Mouse (Mus musculus): ENCODE data around the gene Rps12-ps3. TPM values are rescaled to one million over a fixed set of nuclear protein-coding genes. Genes with fewer than 3 reads are reported as not detected.

Rps12-ps3 gene
- total and polyA plus RNA-seq, 3 experiments: 662 to 4,283 TPM; not detected in 1

DNA sequence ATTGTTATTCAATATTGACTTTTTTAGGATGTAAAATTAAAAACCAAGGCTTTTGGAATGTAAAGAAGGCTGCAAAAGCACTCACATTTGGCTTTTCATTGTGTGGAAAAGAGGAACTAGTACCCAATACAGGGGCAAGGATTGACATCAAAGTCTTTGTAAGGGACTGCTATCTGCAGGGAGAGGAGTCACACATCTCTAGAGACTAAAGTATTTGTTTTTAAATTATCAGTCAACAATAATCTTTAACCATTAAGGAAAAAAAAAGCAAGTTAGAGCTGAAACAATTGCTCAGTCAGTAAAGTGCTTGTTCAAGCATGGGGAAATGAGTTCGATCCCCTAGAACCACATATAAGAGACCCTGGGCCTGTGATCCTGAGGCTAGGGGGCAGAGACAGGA lies 14.6 kb downstream of the Rps12-ps3 start (continued):
- TF ChIP-seq HCFC1 (IDR thresholded peaks at IDR 0.05; ENCODE audit: low read depth, low read length) (0 out of 2 replicates have a peak, but pooled peaks have one; percentile 10), E2F4 (IDR thresholded peaks at IDR 0.05; ENCODE audit: borderline replicate concordance, low read depth, low read length) (no peak), RCOR1 (IDR thresholded peaks at IDR 0.05; ENCODE audit: low read depth, low read length) (peak; percentile 63), TBP (IDR thresholded peaks at IDR 0.05; ENCODE audit: low read depth, low read length) (no peak), MEF2A (IDR thresholded peaks at IDR 0.05; ENCODE audit: extremely low read depth, insufficient replicate concordance, low read depth, low read length, poor library complexity, severe bottlenecking) (no peak), ZNF384 (IDR thresholded peaks at IDR 0.05; ENCODE audit: low read depth, low read length) (peak; percentile 74), ZC3H11A (IDR thresholded peaks at IDR 0.05; ENCODE audit: low read depth, low read length) (no peak), POLR2AphosphoS2 (IDR thresholded peaks at IDR 0.05; ENCODE audit: low read length) (no peak), CHD2 (IDR thresholded peaks at IDR 0.05; ENCODE audit: low read length) (no peak)

DNA sequence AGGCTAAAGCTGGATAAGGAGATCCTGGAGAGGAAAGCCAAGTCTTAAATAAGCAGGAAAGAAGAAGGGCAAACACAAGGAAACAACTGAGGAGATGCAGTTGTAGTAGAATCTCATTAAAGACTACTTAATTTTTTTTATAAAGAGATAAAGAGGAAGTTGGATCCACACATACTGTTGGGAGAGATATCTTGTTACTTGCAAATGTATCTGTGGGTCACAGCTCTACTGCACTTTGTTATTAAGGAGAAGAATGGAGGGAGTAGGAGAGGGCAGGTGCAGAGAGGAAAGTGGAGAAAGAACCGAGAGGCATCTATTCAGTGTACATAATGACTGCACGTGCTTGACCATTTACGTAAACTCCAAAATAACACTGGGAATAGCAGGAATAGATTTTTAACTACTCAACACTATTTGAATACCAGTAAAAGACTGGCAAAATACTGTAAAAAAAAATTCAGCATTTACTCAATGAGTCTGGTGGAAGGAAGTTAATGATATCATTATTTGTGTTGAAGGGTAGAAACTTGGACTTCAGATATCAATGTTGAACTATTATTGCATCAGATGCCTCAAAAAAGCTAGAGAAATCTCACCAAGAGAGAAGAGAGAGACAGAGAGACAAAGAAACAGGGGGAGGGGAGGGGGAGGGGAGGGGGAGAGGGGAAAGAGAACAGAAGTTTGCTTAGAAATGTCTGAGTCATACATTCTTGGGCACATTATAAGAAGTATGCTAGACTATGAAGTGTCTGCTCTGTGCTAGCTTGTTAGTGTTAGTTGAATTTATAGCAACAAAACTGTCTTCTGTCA lies 16.0 kb downstream of the Rps12-ps3 start:
- peak overlapping the region; percentile 94 for H3K27ac ChIP-seq (ENCODE audit: control insufficient read depth, low read depth, low read length)
- peak; percentile 91 for DNase-seq (ENCODE audit: low read depth, low spot score)
- peaks cover 68% of the 10 kb centered on the region for H3K79me2 ChIP-seq (ENCODE audit: control insufficient read depth, insufficient read depth, low read length, poor library complexity)
- no peaks in the 10 kb centered on the region for H3K27me3 ChIP-seq (ENCODE audit: control insufficient read depth in 1 of 2, insufficient read depth in 2 of 2, low read length in 2 of 2)
- H3K9me3 ChIP-seq (replicated peaks; ENCODE audit: insufficient read depth, low read length): no peaks in the 10 kb centered on the region
- H3K4me1 ChIP-seq (ENCODE audit: control insufficient read depth in 1 of 2, insufficient read depth in 2 of 2, low read length in 2 of 2): peaks cover 34 to 78% of the 10 kb centered on the region in 2 experiments
- peak overlapping the region; percentile 58 for H3K9ac ChIP-seq (ENCODE audit: control insufficient read depth, low read depth, low read length, poor library complexity, severe bottlenecking)
- peaks cover 61 to 74% of the 10 kb centered on the region in 2 experiments for H3K36me3 ChIP-seq (ENCODE audit: control insufficient read depth in 1 of 2, insufficient read depth in 2 of 2, low read length in 2 of 2)
- H3K4me3 ChIP-seq (ENCODE audit: control insufficient read depth in 1 of 2, insufficient read depth in 1 of 2, low read depth in 2 of 2, low read length in 2 of 2): peak overlapping the region in 1 of 2 experiments; percentile 31; a peak in 2 of 4 replicates
- TF ChIP-seq ZC3H11A (IDR thresholded peaks at IDR 0.05; ENCODE audit: low read depth, low read length) (no peak), POLR2A (IDR thresholded peaks at IDR 0.05; ENCODE audit: control insufficient read depth in 1 of 2, insufficient read depth in 1 of 2, low read depth in 1 of 2, low read length in 2 of 2, poor library complexity in 1 of 2) (no peak; a peak in 1 of 4 replicates), MAZ (IDR thresholded peaks at IDR 0.05; ENCODE audit: low read depth, low read length) (peak; percentile 81), ZMIZ1 (IDR thresholded peaks at IDR 0.05; ENCODE audit: low read depth, low read length) (no peak), MYC (IDR thresholded peaks at IDR 0.05; ENCODE audit: low read depth, low read length) (peak; percentile 87; the same call in 1 of the 2 replicates), TCF12 (IDR thresholded peaks at IDR 0.05; ENCODE audit: low read depth, low read length) (peak; percentile 88), ZKSCAN1 (IDR thresholded peaks at IDR 0.05; ENCODE audit: low read depth, low read length) (no peak), POLR2AphosphoS5 (IDR thresholded peaks at IDR 0.05; ENCODE audit: borderline replicate concordance, low read depth, low read length) (no peak), CTCF (IDR thresholded peaks at IDR 0.05 in 2 of 3, conservative IDR thresholded peaks at IDR 0.05 in 1 of 3; ENCODE audit: control insufficient read depth in 1 of 3, insufficient read depth in 1 of 3, low read depth in 2 of 3, low read length in 3 of 3, poor library complexity in 1 of 3, severe bottlenecking in 1 of 3) (no peak), HCFC1 (IDR thresholded peaks at IDR 0.05; ENCODE audit: low read depth, low read length) (0 out of 2 replicates have a peak, but pooled peaks have one; percentile 30), USF1 (IDR thresholded peaks at IDR 0.05; ENCODE audit: low read depth, low read length) (no peak), MXI1 (IDR thresholded peaks at IDR 0.05; ENCODE audit: low read depth, low read length) (no peak; the same call in none of the 2 replicates), SMC3 (IDR thresholded peaks at IDR 0.05; ENCODE audit: low read depth, low read length) (no peak), ETS1 (IDR thresholded peaks at IDR 0.05; ENCODE audit: low read depth, low read length) (peak; percentile 57), UBTF (IDR thresholded peaks at IDR 0.05; ENCODE audit: borderline replicate concordance, insufficient read depth, low read depth, low read length) (no peak), SIN3A (IDR thresholded peaks at IDR 0.05; ENCODE audit: low read length) (peak; percentile 70), CHD2 (IDR thresholded peaks at IDR 0.05; ENCODE audit: low read length) (peak; percentile 22; the same call in 1 of the 2 replicates), MEF2A (IDR thresholded peaks at IDR 0.05; ENCODE audit: extremely low read depth, insufficient replicate concordance, low read depth, low read length, poor library complexity, severe bottlenecking) (no peak), MAX (IDR thresholded peaks at IDR 0.05; ENCODE audit: low read length) (peak; percentile 44), ZNF384 (IDR thresholded peaks at IDR 0.05; ENCODE audit: low read depth, low read length) (peak; percentile 81), NRF1 (IDR thresholded peaks at IDR 0.05; ENCODE audit: insufficient read depth, low read depth, low read length, poor library complexity, severe bottlenecking) (no peak), ELF1 (IDR thresholded peaks at IDR 0.05; ENCODE audit: low read depth, low read length) (no peak), RAD21 (IDR thresholded peaks at IDR 0.05; ENCODE audit: low read depth, low read length) (no peak), BHLHE40 (IDR thresholded peaks at IDR 0.05; ENCODE audit: borderline replicate concordance, low read depth, low read length) (peak; percentile 63), CHD1 (IDR thresholded peaks at IDR 0.05; ENCODE audit: low read depth, low read length) (no peak; the same call in 1 of the 2 replicates), TBP (IDR thresholded peaks at IDR 0.05; ENCODE audit: low read depth, low read length) (peak; percentile 35; the same call in 1 of the 2 replicates), KAT2A (conservative IDR thresholded peaks at IDR 0.05; ENCODE audit: low read depth, low read length) (peak; percentile 51), JUND (IDR thresholded peaks at IDR 0.05; ENCODE audit: low read depth, low read length) (0 out of 2 replicates have a peak, but pooled peaks have one; percentile 50)

All from MEL (cell line).